Mouse (Mus musculus): ENCODE measurements around the gene Gabbr1.

Gabbr1 gene

GRCm38 (mm10) chr17:37075766-37076165, 30.0 kb downstream of the Gabbr1 start:
- DNase-seq (ENCODE audit: low read depth) = no peak

- DNase-seq (ENCODE audit: low read depth) = no peak
Measured at GRCm38 (mm10) chr17:37078193-37078592, 32.4 kb downstream of the Gabbr1 start.

GRCm38 (mm10) chr17:37078990-37079389, 33.2 kb downstream of the Gabbr1 start:
- no peak for DNase-seq (ENCODE audit: low read depth)

- DNase-seq (ENCODE audit: low read depth) = no peak
Measured at GRCm38 (mm10) chr17:37080119-37080518, 34.4 kb downstream of the Gabbr1 start.

- DNase-seq (ENCODE audit: low read depth) = no peak
Measured at GRCm38 (mm10) chr17:37081659-37082058, 35.9 kb downstream of the Gabbr1 start.

- peak; percentile 68 for DNase-seq (ENCODE audit: low read depth)
Measured at GRCm38 (mm10) chr17:37083327-37083726, 37.6 kb downstream of the Gabbr1 start.

- no peak for DNase-seq (ENCODE audit: low read depth)
Measured at GRCm38 (mm10) chr17:37084632-37085031, 38.9 kb downstream of the Gabbr1 start.

- DNase-seq (ENCODE audit: low read depth) = no peak
Measured at GRCm38 (mm10) chr17:37085545-37085944, 39.8 kb downstream of the Gabbr1 start.

- DNase-seq (ENCODE audit: low read depth) = no peak
Measured at GRCm38 (mm10) chr17:37088399-37088798, 42.6 kb downstream of the Gabbr1 start, which contains the start of gene Olfr90. Olfr90 (minus strand) TSS chr17:37088499.

GRCm38 (mm10) chr17:37092198-37092597, 46.4 kb downstream of the Gabbr1 start:
- no peak for DNase-seq (ENCODE audit: low read depth)

GRCm38 (mm10) chr17:37093289-37093688, 47.5 kb downstream of the Gabbr1 start:
- DNase-seq (ENCODE audit: low read depth) = no peak

GRCm38 (mm10) chr17:37098178-37098577, 52.4 kb downstream of the Gabbr1 start, which contains the start of gene Olfr91:
Olfr91 (minus strand) TSS chr17:37098278.
- no peak for DNase-seq (ENCODE audit: low read depth)

- no peak for DNase-seq (ENCODE audit: low read depth)
Measured at GRCm38 (mm10) chr17:37119988-37120387, 74.2 kb downstream of the Gabbr1 start, which contains the start of gene Olfr92. Olfr92 (minus strand) TSS chr17:37120088.
